Mouse (Mus musculus) olfactory bulb, adult 2 months (tissue): ENCODE data around the gene Pdzd7. TPM values are rescaled to one million over a fixed set of nuclear protein-coding genes. Genes with fewer than 3 reads are reported as not detected.
A peak's percentile ranks its signal among the peaks of the same experiment; 100 is the strongest.

Source experiments
- H3K27ac ChIP-seq: fragments of 200-500 bp; 2 replicates; pipeline ENCODE4 v1.5.1; 2012; ENCODE audit warnings: low read depth, low read length; ENCODE audit not compliant: insufficient read depth
- H3K4me1 ChIP-seq: fragments of 200-500 bp; 2 replicates; pipeline ENCODE4 v1.6.1; 2012; ENCODE audit warnings: low read length; ENCODE audit not compliant: control insufficient read depth, insufficient read depth
- H3K4me3 ChIP-seq: fragments of 200-500 bp; 2 replicates; pipeline ENCODE4 v1.5.1; 2012; ENCODE audit warnings: mild to moderate bottlenecking, low read depth, low read length, moderate library complexity; ENCODE audit not compliant: insufficient read depth
- CTCF ChIP-seq: fragments of 200-500 bp; IDR thresholded peaks from 2 replicates; pipeline ENCODE4 v1.5.1; 2012; ENCODE audit warnings: low read depth, mild to moderate bottlenecking, low read length, moderate library complexity; ENCODE audit not compliant: insufficient read depth
- POLR2A ChIP-seq: fragments of 200-500 bp; IDR thresholded peaks from 2 replicates; pipeline ENCODE4 v1.6.1; 2012; ENCODE audit warnings: mild to moderate bottlenecking, low read depth, low read length, moderate library complexity; ENCODE audit not compliant: insufficient read depth
- WGBS: fragments of 180-500 bp; shearing (Covaris S2); methylation state at CpG from one replicate; pipeline ENCODE4 v1.1.7; 2018; 5-methylcytosine and 5-hydroxymethylcytosine counted together
- polyA plus RNA-seq: library from polyadenylated mRNA; stranded (reverse); fragments of >200 nt; gene quantifications from 2 replicates; pipeline ENCODE4 v1.2.4, GENCODE M21; 2012; ENCODE audit warnings: low replicate concordance; ENCODE audit not compliant: missing spikeins, insufficient read depth, insufficient read length

Gene Pdzd7
- polyA plus RNA-seq, 1 experiment = not detected

DNA sequence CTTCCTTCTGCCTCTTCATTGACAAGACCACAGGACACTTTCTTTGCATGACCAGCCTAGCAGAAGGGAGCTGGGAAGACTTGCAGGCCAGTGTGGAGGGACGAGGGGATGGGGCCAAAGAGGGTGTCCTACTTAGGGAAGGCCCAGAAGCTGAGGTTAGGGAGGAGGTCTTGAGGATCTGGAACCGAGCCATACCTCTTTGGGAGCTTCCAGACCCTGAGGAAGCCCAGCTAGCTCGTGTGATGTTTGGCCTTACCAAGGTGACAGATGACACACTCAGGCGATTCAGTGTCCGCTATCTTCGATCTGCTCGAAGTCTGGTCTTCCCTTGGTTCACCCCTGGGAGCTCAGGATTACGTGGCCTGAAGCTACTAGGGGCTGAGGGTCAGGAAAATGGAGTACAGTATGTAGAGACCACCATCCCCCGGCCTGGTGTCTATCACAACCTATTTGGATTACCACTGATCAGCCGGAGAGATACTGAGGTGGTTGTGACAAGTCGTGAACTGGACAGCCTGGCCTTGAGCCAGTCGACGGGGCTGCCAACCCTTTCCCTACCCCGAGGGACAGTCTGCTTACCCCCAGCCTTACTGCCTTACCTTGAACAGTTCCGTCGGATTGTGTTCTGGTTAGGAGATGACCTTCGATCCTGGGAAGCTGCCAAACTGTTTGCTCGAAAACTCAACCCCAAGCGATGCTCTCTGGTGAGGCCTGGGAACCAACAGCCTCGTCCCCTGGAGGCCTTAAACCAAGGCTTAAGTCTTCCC lies 37.9 kb downstream of the Pdzd7 start:
- Histone ChIP-seq H3K27ac (no peak overlapping the region), H3K4me3 (peak overlapping the region; percentile 68), H3K4me1 (peaks cover 23% of the 10 kb centered on the region)
- TF ChIP-seq CTCF (no peak), POLR2A (no peak)
- WGBS = 89% methylated on average over 20 of the region's 20 CpGs

DNA sequence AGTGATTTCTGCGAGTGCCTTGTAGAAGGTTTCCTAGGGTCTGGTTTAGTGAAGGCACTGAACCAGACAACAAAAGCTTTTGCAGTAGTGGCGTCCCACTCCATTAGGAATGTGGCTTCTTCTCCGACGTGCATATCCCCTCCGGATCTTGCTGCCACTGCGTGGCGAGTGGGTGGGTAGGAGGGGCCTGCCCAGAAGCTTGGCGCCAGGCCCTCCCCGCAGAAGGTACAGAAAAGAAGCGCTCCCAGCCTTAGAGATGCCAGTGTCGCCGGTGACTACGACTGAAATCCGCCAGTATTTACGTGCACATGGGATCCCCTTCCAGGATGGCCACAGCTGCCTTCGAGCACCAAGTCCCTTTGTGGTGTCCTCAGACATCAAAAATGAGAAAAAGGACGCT lies 38.5 kb downstream of the Pdzd7 start:
- Histone ChIP-seq H3K4me1 (peaks cover 26% of the 10 kb centered on the region), H3K27ac (peak overlapping the region; percentile 35; the same call in 1 of the 2 replicates), H3K4me3 (peak overlapping the region; percentile 68)
- no peak for TF ChIP-seq POLR2A
- TF ChIP-seq CTCF = no peak
- 21% methylated on average over 17 of the region's 17 CpGs for WGBS

DNA sequence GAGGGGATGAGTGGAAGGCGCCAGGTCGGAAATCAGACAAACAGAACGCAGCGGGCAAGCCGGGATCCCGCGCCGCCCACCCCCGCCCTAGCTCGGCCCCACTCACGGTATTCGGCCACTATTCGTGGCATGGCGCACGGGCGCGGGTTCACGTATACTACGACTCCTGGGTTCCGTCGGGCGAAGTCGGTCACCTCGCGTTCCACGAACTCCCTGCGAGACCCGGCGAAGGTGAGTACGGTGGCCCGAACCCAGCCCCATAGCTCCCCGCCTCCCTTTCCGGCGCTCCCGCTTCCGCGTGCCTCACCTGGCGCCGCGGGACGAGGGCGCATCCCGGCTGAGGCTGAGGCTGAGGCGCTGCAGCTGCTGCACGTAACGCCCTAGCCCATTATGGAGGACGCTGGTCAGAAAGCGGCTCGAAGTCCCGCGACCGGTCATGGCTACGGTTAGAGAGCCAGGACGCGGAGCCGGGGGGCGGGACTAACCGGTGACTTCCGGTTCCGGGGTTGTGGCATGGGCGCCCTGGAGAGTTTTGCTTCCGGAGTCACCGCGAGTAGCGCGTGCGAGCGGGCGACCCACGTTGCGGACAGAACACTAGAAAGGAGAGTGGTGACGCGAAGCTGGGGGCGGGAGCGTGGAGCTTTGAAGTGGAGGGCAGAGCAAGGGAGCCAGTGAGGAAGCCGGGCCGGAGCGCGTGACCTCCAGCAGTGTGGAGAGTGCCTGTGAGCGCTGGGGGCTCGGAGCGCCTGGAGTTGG lies 39.4 kb downstream of the Pdzd7 start, which contains the start of gene Mrpl43:
TSS of gene Mrpl43 (minus strand) at position 486 of the 756 bp plus-strand sequence.
- H3K4me1 ChIP-seq = peaks cover 26% of the 10 kb centered on the region
- H3K4me3 ChIP-seq = peak within 1 kb of the TSS; percentile 68
- peak within 1 kb of the TSS; percentile 40 for H3K27ac ChIP-seq
- WGBS = under 1% methylated on average over 82 of the region's 82 CpGs
- TF ChIP-seq CTCF = no peak
- peak; percentile 66; the same call in 1 of the 2 replicates for TF ChIP-seq POLR2A

DNA sequence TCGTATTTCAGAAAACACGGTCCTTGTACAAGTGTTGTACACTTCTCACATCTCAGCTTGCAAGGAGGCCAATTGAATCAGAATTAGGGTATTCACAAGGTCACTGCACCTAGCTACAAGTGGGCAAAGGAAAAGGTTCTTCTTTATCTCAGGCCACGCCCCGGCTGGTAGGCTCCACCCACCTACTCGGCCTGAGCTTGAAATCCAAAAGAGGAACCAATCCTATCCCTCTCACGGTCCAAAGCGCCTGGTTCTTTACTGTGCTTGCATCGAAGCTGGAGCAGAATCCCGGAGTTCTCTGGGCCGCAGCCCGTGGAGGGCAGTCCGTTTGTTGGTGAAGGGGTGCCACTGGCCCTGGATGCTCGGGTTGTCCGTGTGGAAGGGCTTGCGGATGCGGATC lies 40.1 kb downstream of the Pdzd7 start, which contains the start of gene Twnk:
TSS of gene Twnk (plus strand) at position 220 of the 400 bp plus-strand sequence.
- peaks cover 26% of the 10 kb centered on the region for H3K4me1 ChIP-seq
- peak within 1 kb of the TSS; percentile 40 for H3K27ac ChIP-seq
- peak within 1 kb of the TSS; percentile 68 for H3K4me3 ChIP-seq
- WGBS = 7% methylated on average over 16 of the region's 16 CpGs
- no peak for TF ChIP-seq CTCF
- no peak for TF ChIP-seq POLR2A

DNA sequence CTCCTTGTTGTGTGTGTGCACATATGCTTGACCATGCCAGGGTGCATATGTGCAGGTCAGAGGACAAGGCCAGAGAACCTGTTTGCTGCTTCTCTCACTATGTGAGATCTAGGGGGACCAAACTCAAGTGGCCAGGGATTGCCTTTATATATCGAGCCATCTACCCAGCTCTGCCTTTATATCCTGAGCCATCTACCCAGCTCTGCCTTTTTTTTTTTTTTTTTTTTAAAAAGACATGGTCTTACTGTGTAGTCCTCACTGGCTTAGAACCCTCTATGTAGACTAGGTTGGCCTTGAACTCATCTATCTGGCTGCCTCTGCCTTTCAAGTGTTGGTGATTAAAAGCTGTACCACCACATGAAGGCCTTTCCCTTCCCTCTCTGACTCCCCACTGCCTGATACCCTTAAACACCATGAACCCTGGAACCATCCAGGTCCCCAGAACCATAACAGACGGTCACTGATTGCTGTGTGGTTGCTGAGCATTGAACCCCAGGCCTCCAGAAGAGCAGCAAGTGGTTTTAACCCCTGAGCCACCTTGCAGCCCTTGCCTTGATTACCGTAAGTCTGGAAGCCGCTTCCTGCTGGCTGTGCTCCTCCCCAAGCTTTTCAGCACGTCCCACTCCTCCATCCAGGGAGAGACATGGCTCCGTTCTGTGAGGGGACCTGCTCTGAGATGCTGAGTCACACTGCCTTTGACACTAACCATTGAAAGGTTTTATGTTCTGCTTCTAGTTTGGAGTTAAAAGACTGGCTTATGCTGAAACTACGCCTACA lies 41.6 kb downstream of the Pdzd7 start:
- TF ChIP-seq CTCF (no peak), POLR2A (no peak)
- no peak overlapping the region for H3K4me3 ChIP-seq
- H3K4me1 ChIP-seq = peaks cover 26% of the 10 kb centered on the region
- H3K27ac ChIP-seq = no peak overlapping the region
- 80% methylated on average over 7 of the region's 7 CpGs for WGBS

DNA sequence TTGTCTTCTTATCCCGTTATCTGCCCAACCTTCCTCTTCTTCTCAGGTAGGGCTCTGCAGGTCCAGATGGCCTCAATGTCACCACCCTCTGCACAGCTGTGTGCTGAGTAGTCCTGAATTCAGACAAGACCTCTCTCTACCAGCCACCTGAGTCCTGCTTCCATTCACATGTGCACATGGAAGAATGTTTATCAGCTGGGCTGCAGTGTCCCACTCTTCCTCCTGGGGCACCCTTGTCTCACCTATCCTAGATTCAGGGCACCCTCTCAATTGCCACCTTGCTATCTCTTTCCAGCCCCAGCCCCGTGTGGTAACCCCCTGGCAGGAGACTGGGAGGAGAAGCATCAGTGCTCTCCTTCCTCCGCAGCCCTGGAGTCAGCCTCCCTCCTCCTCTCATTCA lies 43.2 kb downstream of the Pdzd7 start:
- peaks cover 17% of the 10 kb centered on the region for H3K4me1 ChIP-seq
- 52% methylated on average over 3 of the region's 3 CpGs for WGBS
- no peak overlapping the region for H3K4me3 ChIP-seq
- H3K27ac ChIP-seq = no peak overlapping the region
- TF ChIP-seq CTCF (0 out of 2 replicates have a peak, but pooled peaks have one; percentile 12), POLR2A (no peak)

DNA sequence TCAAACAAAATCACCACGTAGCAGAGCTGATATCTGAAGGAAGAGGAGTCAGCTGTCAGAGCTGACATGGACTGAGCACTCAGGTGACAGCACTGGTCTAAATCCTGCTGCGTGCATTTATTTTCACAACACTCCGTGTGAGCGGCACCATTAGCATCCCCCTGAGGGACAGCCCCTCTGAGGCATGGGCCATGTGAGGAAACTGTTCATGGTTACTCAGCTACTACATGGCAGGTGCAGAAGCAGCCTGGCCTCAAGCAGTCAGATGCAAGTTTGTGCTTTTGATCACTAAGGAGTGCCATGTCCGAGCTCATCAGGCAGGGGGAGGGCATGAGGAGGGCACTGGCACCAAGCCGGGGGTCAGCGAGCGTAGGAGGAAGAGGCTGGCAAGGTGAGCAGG lies 45.9 kb downstream of the Pdzd7 start:
- Histone ChIP-seq H3K4me1 (peaks cover 8% of the 10 kb centered on the region; the same call in 1 of the 2 replicates), H3K27ac (no peak overlapping the region), H3K4me3 (no peak overlapping the region)
- WGBS = 86% methylated on average over 8 of the region's 8 CpGs
- TF ChIP-seq POLR2A (no peak), CTCF (no peak)

DNA sequence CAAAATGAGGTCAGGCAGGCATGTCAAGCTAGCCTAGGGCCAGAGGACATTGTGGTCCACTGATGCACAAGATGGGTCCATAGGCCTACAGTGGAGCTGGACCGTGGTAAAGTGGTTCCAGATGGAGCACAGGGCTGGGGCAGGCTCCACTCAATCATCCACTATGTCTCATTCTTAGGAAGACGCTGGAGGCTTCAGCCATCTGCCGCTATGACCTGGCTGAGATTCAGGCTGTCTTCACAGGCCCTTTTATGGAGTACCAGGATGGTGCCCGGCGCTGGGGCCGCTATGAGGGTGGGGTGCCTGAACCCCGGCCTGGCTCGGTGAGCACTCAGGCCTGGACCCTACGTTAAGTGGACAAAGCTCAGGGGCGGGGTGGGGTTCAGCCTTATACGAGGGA lies 47.7 kb downstream of the Pdzd7 start:
- H3K27ac ChIP-seq = no peak overlapping the region
- TF ChIP-seq POLR2A (no peak), CTCF (no peak)
- WGBS = 86% methylated on average over 11 of the region's 11 CpGs
- peaks cover 3% of the 10 kb centered on the region; the same call in 1 of the 2 replicates for H3K4me1 ChIP-seq
- no peak overlapping the region for H3K4me3 ChIP-seq

DNA sequence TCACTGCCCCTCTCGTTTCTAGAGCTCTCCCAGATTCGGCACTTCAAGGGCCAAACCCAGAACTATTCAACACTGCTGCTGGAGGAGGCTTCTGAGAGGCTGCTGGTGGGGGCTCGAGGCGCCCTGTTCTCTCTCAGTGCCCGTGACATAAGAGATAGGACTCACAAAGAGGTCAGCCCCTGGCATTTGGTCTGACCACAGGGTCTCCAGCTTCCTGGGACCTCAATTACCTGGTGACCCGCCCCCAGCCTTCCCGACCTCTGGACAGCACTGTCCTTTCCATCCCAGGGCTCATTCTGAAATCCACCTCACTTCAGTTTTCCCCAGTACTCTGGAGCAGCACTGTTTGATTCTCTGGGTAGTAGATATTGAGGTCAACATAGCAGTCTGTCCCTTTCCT lies 52.8 kb downstream of the Pdzd7 start:
- Histone ChIP-seq H3K4me1 (peaks cover 11% of the 10 kb centered on the region; the same call in 1 of the 2 replicates), H3K4me3 (no peak overlapping the region), H3K27ac (no peak overlapping the region)
- no peak for TF ChIP-seq POLR2A
- TF ChIP-seq CTCF = no peak
- WGBS = 75% methylated on average over 7 of the region's 7 CpGs
